Mouse (Mus musculus) ES-E14 (cell line): ENCODE results near the gene Tiam1. TPM values are rescaled to one million over a fixed set of nuclear protein-coding genes. Genes with fewer than 3 reads are reported as not detected.

Source experiments
- DNase-seq: peaks from one replicate; pipeline ENCODE4 v3.0.0-alpha.2; 2013; ENCODE audit warnings: low read depth, low spot score
- H3K27ac ChIP-seq: 2 replicates; pipeline ENCODE4 v1.5.1; 2012; ENCODE audit warnings: low read depth, mild to moderate bottlenecking, low read length, moderate library complexity, mixed read lengths; ENCODE audit not compliant: poor library complexity, insufficient read depth, severe bottlenecking
- H3K36me3 ChIP-seq: 2 replicates; pipeline ENCODE4 v1.6.1; 2012; ENCODE audit warnings: mild to moderate bottlenecking, low read length, moderate library complexity, mixed read lengths; ENCODE audit not compliant: control insufficient read depth, poor library complexity, insufficient read depth, severe bottlenecking
- H3K4me1 ChIP-seq, 2 experiments: fragments of 150-350 bp in 1 of 2; sonication (generic) in 1 of 2; 2 replicates each; pipeline ENCODE4 v1.6.1; 2012; ENCODE audit warnings: low read length in 2 of 2, mild to moderate bottlenecking in 1 of 2, mixed read lengths in 1 of 2; ENCODE audit not compliant: control insufficient read depth in 2 of 2, insufficient read depth in 2 of 2, poor library complexity in 1 of 2
- H3K4me3 ChIP-seq, 2 experiments: fragments of 150-350 bp in 1 of 2; sonication (generic) in 1 of 2; 2 replicates each; pipeline ENCODE4 v1.5.1; 2012; ENCODE audit warnings: low read length in 2 of 2, low read depth in 1 of 2, mild to moderate bottlenecking in 1 of 2, mixed read lengths in 1 of 2; ENCODE audit not compliant: insufficient read depth in 1 of 2, poor library complexity in 1 of 2, severe bottlenecking in 1 of 2
- H3K9ac ChIP-seq: 2 replicates; pipeline ENCODE4 v1.6.1; 2012; ENCODE audit warnings: low read depth, mild to moderate bottlenecking, low read length, mixed read lengths; ENCODE audit not compliant: poor library complexity, insufficient read depth, severe bottlenecking
- H3K9me3 ChIP-seq: fragments of 150-350 bp; sonication (generic); 2 replicates; pipeline ENCODE4 v1.6.1; 2012; ENCODE audit warnings: low read depth, mild to moderate bottlenecking, low read length; ENCODE audit not compliant: control insufficient read depth, insufficient read depth
- CHD2 ChIP-seq: IDR thresholded peaks from 2 replicates; pipeline ENCODE4 v1.6.1; 2014; ENCODE audit warnings: mild to moderate bottlenecking, low read depth, low read length, inconsistent platforms
- HCFC1 ChIP-seq: IDR thresholded peaks from 2 replicates; pipeline ENCODE4 v1.6.1; 2012; ENCODE audit warnings: low read length, inconsistent platforms, borderline replicate concordance; ENCODE audit not compliant: insufficient read depth
- MAFK ChIP-seq: IDR thresholded peaks from 2 replicates; pipeline ENCODE4 v1.6.1; 2014; ENCODE audit warnings: mild to moderate bottlenecking, low read depth, low read length, inconsistent platforms; ENCODE audit not compliant: insufficient read depth
- ZC3H11A ChIP-seq: IDR thresholded peaks from 2 replicates; pipeline ENCODE4 v1.6.1; 2012; ENCODE audit warnings: low read depth, mild to moderate bottlenecking, inconsistent platforms, low read length, borderline replicate concordance
- ZNF384 ChIP-seq: IDR thresholded peaks from 2 replicates; pipeline ENCODE4 v1.6.1; 2012; ENCODE audit warnings: low read depth, low read length, inconsistent platforms
- in situ Hi-C, 2 experiments: fragments of 600-800 bp; cut with MboI; formaldehyde crosslinking; loops; one replicate each; pipeline ENCODE4 v1.15.1; 2025; ENCODE audit warnings: low sequenced_read_pairs in 2 of 2, inconsistent platforms in 1 of 2; ENCODE audit not compliant: unreplicated experiment in 2 of 2
- total RNA-seq: library from RNA; depleted of rRNA; stranded (reverse); fragments of 300-350 nt; gene quantifications from 2 replicates; pipeline ENCODE4 v1.2.3, GENCODE M21; 2012; rRNA removed

Tiam1 gene
- total RNA-seq, 1 experiment: 15.7 TPM

DNA sequence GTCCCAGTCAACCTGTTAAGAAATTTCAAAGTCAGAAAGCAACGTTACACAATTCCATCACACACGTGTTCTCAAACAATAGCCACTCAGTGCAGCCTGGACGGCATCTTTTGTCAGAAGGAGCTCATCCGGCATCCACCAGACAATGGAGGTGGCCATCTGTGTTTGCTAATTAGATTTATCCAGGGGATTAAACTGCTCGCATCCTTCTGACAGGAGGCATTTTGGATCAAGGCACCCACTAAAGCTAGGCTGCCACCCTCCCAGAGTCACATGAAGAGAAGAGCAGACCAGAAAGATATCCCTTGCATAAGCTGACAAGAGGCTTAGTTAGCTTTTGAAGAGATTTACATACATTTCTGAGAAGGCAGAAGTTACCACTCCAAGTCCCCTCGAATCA, 404.6 kb downstream of the Tiam1 start:
- H3K36me3 ChIP-seq: no peaks in the 10 kb centered on the region
- no peaks in the 10 kb centered on the region for H3K4me1 ChIP-seq
- DNase-seq: no peak
- H3K27ac ChIP-seq: no peak overlapping the region
- no peak overlapping the region for H3K4me3 ChIP-seq
- in situ Hi-C loops: no loop called here
- TF ChIP-seq HCFC1 (no peak), MAFK (no peak), ZC3H11A (no peak), CHD2 (no peak), ZNF384 (no peak)
- H3K9me3 ChIP-seq: no peaks in the 10 kb centered on the region
- H3K9ac ChIP-seq: no peak overlapping the region

Other genes starting within 250 kb of the Tiam1 start
- 990 and 1,081 TPM in 2 replicates for gene Sod1, start 77.0 kb upstream of the Tiam1 start, total RNA-seq
- gene Scaf4, start 140.7 kb upstream of the Tiam1 start, total RNA-seq: 36.0 and 57.7 TPM in 2 replicates
- gene Hunk, start 242.2 kb upstream of the Tiam1 start, total RNA-seq: 9.0 and 9.2 TPM in 2 replicates